Mouse (Mus musculus): ENCODE measurements around the gene Sp2. TPM values are rescaled to one million over a fixed set of nuclear protein-coding genes. Genes with fewer than 3 reads are reported as not detected.

Sp2 gene
- polyA plus RNA-seq, 1 experiment = 10.3 TPM

GRCm38 (mm10) chr11:97019345-97019708 lies 36.6 kb upstream of the Sp2 start:
- Histone ChIP-seq H3K4me3 (ENCODE audit: insufficient read depth, low read length) (no peak overlapping the region), H3K4me1 (ENCODE audit: control insufficient read depth, insufficient read depth, low read length) (no peaks in the 10 kb centered on the region), H3K27ac (ENCODE audit: insufficient read depth, low read length) (no peak overlapping the region)
- no peak for TF ChIP-seq POLR2A (IDR thresholded peaks at IDR 0.05; ENCODE audit: extremely low read depth, insufficient read depth, low read length)
- TF ChIP-seq CTCF (IDR thresholded peaks at IDR 0.05; ENCODE audit: extremely low read depth, insufficient read depth, low read length) = no peak

- Histone ChIP-seq H3K4me1 (ENCODE audit: control insufficient read depth, insufficient read depth, low read length) (no peaks in the 10 kb centered on the region), H3K4me3 (ENCODE audit: insufficient read depth, low read length) (no peak overlapping the region), H3K27ac (ENCODE audit: insufficient read depth, low read length) (no peak overlapping the region)
- TF ChIP-seq POLR2A (IDR thresholded peaks at IDR 0.05; ENCODE audit: extremely low read depth, insufficient read depth, low read length) (no peak), CTCF (IDR thresholded peaks at IDR 0.05; ENCODE audit: extremely low read depth, insufficient read depth, low read length) (no peak)
Measured at GRCm38 (mm10) chr11:97018583-97019344, 36.0 kb upstream of the Sp2 start.

GRCm38 (mm10) chr11:97017696-97018582 lies 35.2 kb upstream of the Sp2 start:
- no peak overlapping the region for H3K4me3 ChIP-seq (ENCODE audit: insufficient read depth, low read length)

GRCm38 (mm10) chr11:97013121-97013670 lies 30.4 kb upstream of the Sp2 start, which contains the start of gene Sp6:
TSS of gene Sp6 (plus strand) at chr11:97013394.
- TF ChIP-seq CTCF (IDR thresholded peaks at IDR 0.05; ENCODE audit: extremely low read depth, insufficient read depth, low read length) = no peak
- no peak for TF ChIP-seq POLR2A (IDR thresholded peaks at IDR 0.05; ENCODE audit: extremely low read depth, insufficient read depth, low read length)
- no peak within 1 kb of the TSS for H3K27ac ChIP-seq (ENCODE audit: insufficient read depth, low read length)
- H3K4me1 ChIP-seq (ENCODE audit: control insufficient read depth, insufficient read depth, low read length) = no peaks in the 10 kb centered on the region
- H3K4me3 ChIP-seq (ENCODE audit: insufficient read depth, low read length) = no peak within 1 kb of the TSS

More at GRCm38 (mm10) chr11:97017696-97018582, 35.2 kb upstream of the Sp2 start:
- no peaks in the 10 kb centered on the region for H3K4me1 ChIP-seq (ENCODE audit: control insufficient read depth, insufficient read depth, low read length)
- H3K27ac ChIP-seq (ENCODE audit: insufficient read depth, low read length) = no peak overlapping the region
- TF ChIP-seq POLR2A (IDR thresholded peaks at IDR 0.05; ENCODE audit: extremely low read depth, insufficient read depth, low read length) (no peak), CTCF (IDR thresholded peaks at IDR 0.05; ENCODE audit: extremely low read depth, insufficient read depth, low read length) (no peak)

- TF ChIP-seq POLR2A (IDR thresholded peaks at IDR 0.05; ENCODE audit: extremely low read depth, insufficient read depth, low read length) (no peak), CTCF (IDR thresholded peaks at IDR 0.05; ENCODE audit: extremely low read depth, insufficient read depth, low read length) (no peak)
- no peaks in the 10 kb centered on the region for H3K4me1 ChIP-seq (ENCODE audit: control insufficient read depth, insufficient read depth, low read length)
- no peak overlapping the region for H3K27ac ChIP-seq (ENCODE audit: insufficient read depth, low read length)
- no peak overlapping the region for H3K4me3 ChIP-seq (ENCODE audit: insufficient read depth, low read length)
Measured at GRCm38 (mm10) chr11:97009198-97009790, 26.5 kb upstream of the Sp2 start.

- no peak for TF ChIP-seq POLR2A (IDR thresholded peaks at IDR 0.05; ENCODE audit: extremely low read depth, insufficient read depth, low read length)
- no peak for TF ChIP-seq CTCF (IDR thresholded peaks at IDR 0.05; ENCODE audit: extremely low read depth, insufficient read depth, low read length)
Measured at GRCm38 (mm10) chr11:97007093-97007794, 24.5 kb upstream of the Sp2 start.

GRCm38 (mm10) chr11:97003170-97003569 lies 20.4 kb upstream of the Sp2 start:
- Histone ChIP-seq H3K4me3 (ENCODE audit: insufficient read depth, low read length) (no peak overlapping the region), H3K4me1 (ENCODE audit: control insufficient read depth, insufficient read depth, low read length) (no peaks in the 10 kb centered on the region), H3K27ac (ENCODE audit: insufficient read depth, low read length) (no peak overlapping the region)
- TF ChIP-seq CTCF (IDR thresholded peaks at IDR 0.05; ENCODE audit: extremely low read depth, insufficient read depth, low read length) = no peak
- no peak for TF ChIP-seq POLR2A (IDR thresholded peaks at IDR 0.05; ENCODE audit: extremely low read depth, insufficient read depth, low read length)

More at GRCm38 (mm10) chr11:97007093-97007794, 24.5 kb upstream of the Sp2 start:
- Histone ChIP-seq H3K4me3 (ENCODE audit: insufficient read depth, low read length) (no peak overlapping the region), H3K4me1 (ENCODE audit: control insufficient read depth, insufficient read depth, low read length) (no peaks in the 10 kb centered on the region), H3K27ac (ENCODE audit: insufficient read depth, low read length) (no peak overlapping the region)

GRCm38 (mm10) chr11:96997380-96997956 lies 14.7 kb upstream of the Sp2 start:
- Histone ChIP-seq H3K27ac (ENCODE audit: insufficient read depth, low read length) (no peak overlapping the region), H3K4me3 (ENCODE audit: insufficient read depth, low read length) (no peak overlapping the region), H3K4me1 (ENCODE audit: control insufficient read depth, insufficient read depth, low read length) (no peaks in the 10 kb centered on the region)
- TF ChIP-seq CTCF (IDR thresholded peaks at IDR 0.05; ENCODE audit: extremely low read depth, insufficient read depth, low read length) (no peak), POLR2A (IDR thresholded peaks at IDR 0.05; ENCODE audit: extremely low read depth, insufficient read depth, low read length) (no peak)

Data from cortical plate, adult 2 months (tissue).